Mouse (Mus musculus) cerebellum, adult 2 months (tissue): ENCODE measurements at regions not wholly inside any gene's neighbourhood (a gene's known extent, or its start where the extent isn't known, plus 50 kb on each side); places are given as distances from the start of the nearest gene placed in this dataset.
A peak's percentile ranks its signal among the peaks of the same experiment; 100 is the strongest.

ENCODE experiments used
- DNase-seq, 2 experiments: peaks; one replicate each; pipeline ENCODE4 v3.0.0; 2021
- H3K27ac ChIP-seq: fragments of 200-500 bp; 2 replicates; pipeline ENCODE4 v1.5.1; 2012; ENCODE audit warnings: low read length, control low read depth, inconsistent platforms; ENCODE audit not compliant: insufficient read depth
- H3K27me3 ChIP-seq: fragments of 200-500 bp; 2 replicates; pipeline ENCODE4 v1.6.1; 2012; ENCODE audit warnings: inconsistent platforms, mild to moderate bottlenecking, low read length, moderate library complexity; ENCODE audit not compliant: control insufficient read depth, insufficient read depth
- H3K4me1 ChIP-seq: fragments of 200-500 bp; 2 replicates; pipeline ENCODE4 v1.6.1; 2011; ENCODE audit warnings: low read length; ENCODE audit not compliant: control insufficient read depth, insufficient read depth
- H3K4me3 ChIP-seq: fragments of 200-500 bp; replicated peaks from 2 replicates; pipeline ENCODE3; 2011; ENCODE audit warnings: mild to moderate bottlenecking, low read depth, low read length, control low read depth; ENCODE audit not compliant: insufficient read depth
- CTCF ChIP-seq: fragments of 200-500 bp; IDR thresholded peaks from 2 replicates; pipeline ENCODE4 v1.5.1; 2011; ENCODE audit warnings: low read depth, mild to moderate bottlenecking, control low read depth, low read length, moderate library complexity, borderline replicate concordance; ENCODE audit not compliant: insufficient read depth
- POLR2A ChIP-seq: fragments of 200-500 bp; IDR thresholded peaks from 2 replicates; pipeline ENCODE4 v1.6.1; 2011; ENCODE audit warnings: low read length, control low read depth, borderline replicate concordance; ENCODE audit not compliant: insufficient read depth
- WGBS: fragments of 180-500 bp; shearing (Covaris S2); methylation state at CpG from one replicate; pipeline ENCODE4 v1.1.7; 2018; 5-methylcytosine and 5-hydroxymethylcytosine counted together

GRCm38 (mm10) chr15:61532040-61532439, 609.2 kb upstream of the A1bg start:
- Histone ChIP-seq H3K4me3 (no peak overlapping the region), H3K27ac (no peak overlapping the region), H3K27me3 (no peaks in the 10 kb centered on the region), H3K4me1 (no peaks in the 10 kb centered on the region)
- DNase-seq: no peak
- no peak for TF ChIP-seq CTCF
- TF ChIP-seq POLR2A: no peak
- WGBS: 90% methylated on average over 2 of the region's 2 CpGs

DNA sequence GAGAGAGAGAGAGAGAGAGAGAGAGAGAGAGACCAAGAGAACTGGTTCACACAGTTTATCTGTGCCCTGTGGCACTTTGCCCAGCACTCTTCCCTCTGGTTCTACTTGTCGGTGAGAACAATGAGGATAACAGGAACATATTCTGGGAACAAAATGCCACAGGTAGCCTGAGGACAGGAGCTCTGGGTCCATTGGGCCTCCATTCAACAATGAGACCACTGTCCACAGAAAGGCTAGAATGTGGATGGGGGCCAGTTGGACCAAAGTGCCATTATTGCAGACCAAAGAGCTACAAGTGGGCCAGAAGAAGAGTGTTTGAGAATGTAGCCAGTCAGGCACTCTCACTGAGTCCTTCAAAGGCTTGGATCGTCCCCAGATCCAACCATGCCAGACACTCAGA, 600.2 kb upstream of the A1bg start:
- TF ChIP-seq CTCF (no peak), POLR2A (no peak)
- DNase-seq: peak; percentile 10 to 16
- no peak overlapping the region for H3K27ac ChIP-seq
- H3K4me3 ChIP-seq: no peak overlapping the region
- H3K27me3 ChIP-seq: no peaks in the 10 kb centered on the region
- 42% methylated on average over 2 of the region's 2 CpGs for WGBS
- no peaks in the 10 kb centered on the region for H3K4me1 ChIP-seq

DNA sequence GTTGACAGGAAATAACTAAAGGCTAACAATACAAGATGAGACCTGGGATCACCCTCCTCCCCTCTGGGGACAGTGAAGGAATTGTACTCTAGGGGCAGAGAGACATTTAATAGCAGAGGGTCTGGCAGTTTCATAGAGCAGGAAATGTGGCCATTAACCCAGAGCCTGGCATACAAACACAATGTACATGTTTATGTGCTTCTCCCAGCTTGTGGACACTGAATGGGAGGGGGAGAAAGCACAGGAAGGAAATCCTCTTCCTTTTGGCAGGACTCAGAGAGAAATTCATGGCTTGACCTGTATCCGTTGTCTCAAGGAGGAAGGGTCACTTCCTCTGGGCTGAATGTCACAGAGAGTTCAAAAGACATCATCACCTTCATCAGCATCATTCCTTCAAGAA, 594.5 kb upstream of the A1bg start:
- H3K27me3 ChIP-seq: no peaks in the 10 kb centered on the region
- H3K27ac ChIP-seq: no peak overlapping the region
- no peak overlapping the region for H3K4me3 ChIP-seq
- WGBS: 72% methylated on average over 1 of the region's 1 CpGs
- TF ChIP-seq POLR2A: no peak
- H3K4me1 ChIP-seq: no peaks in the 10 kb centered on the region
- no peak for DNase-seq

DNA sequence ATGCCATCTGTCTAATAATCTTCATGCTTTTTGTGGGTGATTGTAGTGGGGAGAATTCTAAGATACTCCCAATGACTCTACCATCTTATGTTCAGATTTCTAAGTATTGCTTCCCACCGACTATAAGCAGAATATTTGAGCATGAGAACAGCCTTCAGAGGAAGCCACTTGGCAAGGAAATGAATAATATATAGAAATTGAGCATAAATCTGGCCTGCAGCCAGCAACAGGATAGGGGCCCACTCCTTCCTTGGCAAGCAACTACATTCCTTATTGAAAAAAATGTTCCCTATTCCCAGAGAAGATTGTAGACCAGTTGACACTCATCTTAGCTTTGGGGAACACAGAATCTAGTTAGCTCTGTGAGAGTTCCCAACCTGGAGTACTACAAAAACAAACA, 591.5 kb upstream of the A1bg start:
- no peak overlapping the region for H3K4me3 ChIP-seq
- H3K27me3 ChIP-seq: no peaks in the 10 kb centered on the region
- no peaks in the 10 kb centered on the region for H3K4me1 ChIP-seq
- WGBS: 10% methylated on average over 1 of the region's 1 CpGs
- TF ChIP-seq CTCF (no peak), POLR2A (no peak)
- DNase-seq: no peak
- H3K27ac ChIP-seq: no peak overlapping the region

DNA sequence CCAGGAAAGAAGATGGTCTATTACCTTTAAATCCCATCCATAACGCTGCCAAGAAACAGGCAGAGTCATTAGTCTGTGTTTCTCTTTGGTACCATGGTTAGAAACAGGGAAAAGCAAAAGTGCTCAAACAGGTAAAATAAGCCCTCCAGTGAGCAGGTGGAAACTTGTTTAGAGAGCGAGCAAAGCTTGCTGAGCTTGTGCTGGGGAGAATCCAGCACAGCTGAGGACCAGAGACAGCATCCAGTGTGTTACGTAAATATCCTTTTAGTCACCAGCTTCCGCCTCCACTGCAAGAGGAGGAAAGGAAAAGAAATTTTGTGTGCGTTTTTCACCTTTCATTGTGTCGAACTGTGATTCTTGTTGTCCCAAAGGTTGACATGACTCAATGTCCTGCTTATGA, 586.0 kb upstream of the A1bg start:
- Histone ChIP-seq H3K27ac (no peak overlapping the region), H3K27me3 (no peaks in the 10 kb centered on the region), H3K4me3 (no peak overlapping the region), H3K4me1 (no peaks in the 10 kb centered on the region)
- no peak for TF ChIP-seq POLR2A
- TF ChIP-seq CTCF: no peak
- no peak for DNase-seq
- WGBS: 94% methylated on average over 6 of the region's 6 CpGs

DNA sequence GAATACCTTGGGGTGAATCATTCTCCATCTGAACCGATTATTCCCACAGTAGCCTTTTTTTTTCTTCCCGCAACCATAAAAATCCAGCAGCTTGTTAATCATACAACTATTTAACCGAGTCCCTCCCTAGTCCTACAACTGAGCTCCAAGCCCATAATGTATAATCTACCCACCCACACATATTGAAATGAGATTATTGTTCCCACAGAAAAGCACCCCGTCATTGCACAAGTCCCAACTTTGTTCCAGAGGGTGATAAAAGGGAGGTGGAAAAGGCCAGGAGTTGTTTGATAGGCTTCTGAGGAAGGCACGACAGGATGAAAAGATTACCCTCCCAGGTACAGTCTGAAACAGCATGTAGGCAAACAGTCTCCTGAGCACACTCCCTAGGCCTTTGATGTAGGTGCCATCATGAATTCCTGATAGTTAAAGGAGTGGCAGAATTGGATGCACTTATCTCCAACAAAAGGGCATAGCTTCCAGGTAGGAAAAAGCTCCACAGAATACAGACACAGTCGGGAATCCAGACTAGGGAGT, 583.6 kb upstream of the A1bg start:
- Histone ChIP-seq H3K4me1 (no peaks in the 10 kb centered on the region), H3K27ac (no peak overlapping the region), H3K4me3 (no peak overlapping the region), H3K27me3 (no peaks in the 10 kb centered on the region)
- TF ChIP-seq CTCF (no peak), POLR2A (no peak)
- WGBS: 89% methylated on average over 6 of the region's 6 CpGs
- no peak for DNase-seq

GRCm38 (mm10) chr15:61503436-61503835, 580.6 kb upstream of the A1bg start:
- TF ChIP-seq POLR2A (no peak), CTCF (no peak)
- no peak for DNase-seq
- WGBS: 37% methylated on average over 7 of the region's 7 CpGs

GRCm38 (mm10) chr15:61489731-61490130, 566.9 kb upstream of the A1bg start:
- 87% methylated on average over 4 of the region's 4 CpGs for WGBS
- TF ChIP-seq POLR2A: no peak
- no peak for TF ChIP-seq CTCF
- DNase-seq: no peak
- Histone ChIP-seq H3K4me3 (no peak overlapping the region), H3K4me1 (no peaks in the 10 kb centered on the region), H3K27ac (no peak overlapping the region), H3K27me3 (no peaks in the 10 kb centered on the region)

More at GRCm38 (mm10) chr15:61503436-61503835, 580.6 kb upstream of the A1bg start:
- Histone ChIP-seq H3K4me3 (no peak overlapping the region), H3K4me1 (no peaks in the 10 kb centered on the region), H3K27me3 (no peaks in the 10 kb centered on the region), H3K27ac (no peak overlapping the region)
